Mouse (Mus musculus) liver, postnatal 0 days (tissue): ENCODE measurements around the gene Jakmip3. TPM values are rescaled to one million over a fixed set of nuclear protein-coding genes. Genes with fewer than 3 reads are reported as not detected.

Experiments used
- ATAC-seq: fragments of 200-750 bp; cut with Nextera tagmentation; 2 replicates; pipeline ENCODE4 v1.8.0; 2017; ENCODE audit warnings: mild to moderate bottlenecking, moderate library complexity
- DNase-seq: peaks from one replicate; pipeline ENCODE4 v3.0.0-alpha.2; 2016
- H3K27ac ChIP-seq: fragments of 300-500 bp; sonication (generic); 2 replicates; pipeline ENCODE4 v1.5.1; 2014; ENCODE audit warnings: antibody characterized with exemption, moderate library complexity, mild to moderate bottlenecking, low read depth
- H3K27me3 ChIP-seq: fragments of 300-500 bp; sonication (generic); 2 replicates; pipeline ENCODE4 v1.6.1; 2014; ENCODE audit warnings: low read length, control low read depth, mixed read lengths; ENCODE audit not compliant: insufficient read depth
- H3K36me3 ChIP-seq: fragments of 300-500 bp; sonication (generic); replicated peaks from 2 replicates; pipeline ENCODE4 v1.6.1; 2014; ENCODE audit warnings: mild to moderate bottlenecking, control low read depth, low read length, moderate library complexity, mixed read lengths; ENCODE audit not compliant: insufficient read depth
- H3K4me1 ChIP-seq: fragments of 300-500 bp; sonication (generic); 2 replicates; pipeline ENCODE4 v1.6.1; 2014; ENCODE audit warnings: antibody characterized with exemption, mild to moderate bottlenecking, control low read depth; ENCODE audit not compliant: insufficient read depth
- H3K4me2 ChIP-seq: fragments of 300-500 bp; sonication (generic); 2 replicates; pipeline ENCODE4 v1.6.1; 2014; ENCODE audit warnings: low read depth, mild to moderate bottlenecking, low read length, moderate library complexity, mixed read lengths
- H3K4me3 ChIP-seq: fragments of 300-500 bp; sonication (generic); 2 replicates; pipeline ENCODE4 v1.5.1; 2014; ENCODE audit warnings: low read depth, low read length
- H3K9ac ChIP-seq: fragments of 300-500 bp; sonication (generic); replicated peaks from 2 replicates; pipeline ENCODE4 v1.6.1; 2014; ENCODE audit warnings: mild to moderate bottlenecking, moderate library complexity
- H3K9me3 ChIP-seq: fragments of 300-500 bp; sonication (generic); 2 replicates; pipeline ENCODE4 v1.6.1; 2016; ENCODE audit warnings: mild to moderate bottlenecking, control low read depth, low read length, mixed read lengths
- CTCF ChIP-seq: sonication (generic); IDR thresholded peaks from 2 replicates; pipeline ENCODE4 v1.5.1; 2016; ENCODE audit warnings: antibody characterized with exemption, low read depth
- EP300 ChIP-seq: IDR thresholded peaks from 2 replicates; pipeline ENCODE4 v1.6.1; 2016; ENCODE audit warnings: antibody characterized with exemption, low read depth, mild to moderate bottlenecking
- WGBS: fragments of 180-500 bp; shearing (Covaris S2); extraction: QIAGEN DNeasy Blood & Tissue Kit; methylation state at CpG from one replicate; pipeline ENCODE4 v1.1.7; 2014; ENCODE audit not compliant: insufficient replicate concordance; 5-methylcytosine and 5-hydroxymethylcytosine counted together
- polyA plus RNA-seq: library from polyadenylated mRNA; unstranded; fragments of >200 nt; fragmentation: Nextera tagmentation; extraction: Ambion mirVana; gene quantifications from 2 replicates; pipeline ENCODE4 v1.2.1, GENCODE M21; 2015

The Jakmip3 gene
- polyA plus RNA-seq, 1 experiment from 2014 or later = not detected

DNA sequence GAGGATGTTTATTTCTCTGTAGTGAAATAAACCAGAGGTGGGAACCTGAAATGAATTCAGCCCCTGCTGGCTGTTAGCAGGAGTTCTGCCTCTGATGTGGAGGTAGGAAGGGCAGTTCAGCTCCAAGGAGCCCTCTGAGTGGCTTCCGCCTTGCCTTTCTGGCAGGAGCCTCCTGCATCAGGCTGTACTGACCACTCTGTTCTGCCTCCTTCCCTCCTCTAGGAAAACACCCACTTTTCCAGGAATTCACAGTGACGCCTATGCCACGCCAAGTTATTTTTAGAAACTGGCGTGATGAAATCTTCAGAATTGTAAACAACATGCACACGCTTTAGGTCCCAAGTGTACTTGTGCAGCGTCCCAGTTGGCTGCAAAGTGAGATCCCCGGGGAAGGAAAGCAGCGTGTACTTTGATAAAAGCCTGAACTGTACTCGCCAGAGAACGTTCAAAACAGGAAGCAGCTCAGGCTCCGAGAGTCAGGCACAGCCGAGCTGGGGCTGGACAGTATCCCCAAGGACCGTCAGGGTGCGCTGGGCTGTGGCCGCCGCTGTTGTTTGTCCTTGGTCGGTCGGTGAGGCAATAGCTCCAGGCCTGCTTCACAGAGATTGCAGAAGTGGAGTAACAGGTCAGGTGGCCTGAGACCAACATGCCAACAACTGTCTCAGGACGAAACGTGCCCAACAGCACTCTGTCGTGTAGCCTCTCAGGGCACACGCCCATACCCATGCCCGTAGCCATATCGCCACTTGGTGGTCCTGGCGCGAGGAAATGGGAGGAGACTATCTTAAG lies 21.2 kb upstream of the Jakmip3 start:
- H3K9me3 ChIP-seq = no peaks in the 10 kb centered on the region
- DNase-seq = peak; percentile 87
- peak overlapping the region; percentile 38 for H3K4me3 ChIP-seq
- peaks cover 12% of the 10 kb centered on the region for H3K4me1 ChIP-seq
- H3K36me3 ChIP-seq = no peaks in the 10 kb centered on the region
- no peaks in the 10 kb centered on the region for H3K27me3 ChIP-seq
- H3K4me2 ChIP-seq = peak overlapping the region; percentile 73
- H3K27ac ChIP-seq = peak overlapping the region; percentile 99
- peak; percentile 90 for ATAC-seq
- WGBS = under 1% methylated on average over 26 of the region's 26 CpGs
- peak overlapping the region; percentile 65 for H3K9ac ChIP-seq
- TF ChIP-seq CTCF (peak; percentile 40), EP300 (peak; percentile 97)

GRCm38 (mm10) chr7:138921611-138922010 lies 18.9 kb upstream of the Jakmip3 start:
- DNase-seq = no peak

DNA sequence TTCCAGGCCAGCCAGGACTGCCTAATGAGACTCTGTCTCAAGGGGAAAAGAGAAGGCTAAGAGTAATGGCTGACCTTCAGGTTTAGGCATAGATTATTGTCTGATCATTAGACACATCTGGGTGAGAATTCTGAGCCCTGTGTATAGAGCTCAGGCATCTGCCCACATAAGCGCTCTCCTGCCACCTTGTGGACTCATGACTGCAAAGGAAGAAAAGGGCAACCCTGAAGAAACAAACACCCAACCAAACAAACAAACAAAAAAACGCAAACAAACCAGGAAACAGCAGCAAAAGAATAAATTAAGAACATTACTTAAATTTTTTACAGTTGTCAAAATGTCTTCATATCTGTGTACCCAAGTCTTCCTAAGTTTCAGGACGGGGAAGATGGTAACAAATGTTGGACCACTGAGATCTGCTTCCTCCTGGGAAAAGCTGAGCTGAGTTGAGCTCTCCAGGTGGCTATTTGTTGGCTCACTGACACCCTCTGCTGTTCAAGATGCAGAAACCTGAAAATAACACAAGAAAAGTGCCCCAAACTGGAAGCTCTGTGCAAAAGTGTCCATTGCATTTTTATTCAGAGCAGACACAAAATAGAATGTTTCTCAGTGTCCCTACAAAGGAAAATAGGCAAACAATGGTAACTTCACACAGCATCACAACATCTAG lies 16.6 kb upstream of the Jakmip3 start:
- Histone ChIP-seq H3K4me2 (no peak overlapping the region), H3K27me3 (no peaks in the 10 kb centered on the region), H3K27ac (no peak overlapping the region), H3K4me1 (peaks cover 9% of the 10 kb centered on the region), H3K4me3 (no peak overlapping the region), H3K9me3 (no peaks in the 10 kb centered on the region), H3K9ac (no peak overlapping the region), H3K36me3 (no peaks in the 10 kb centered on the region)
- WGBS = 8% methylated on average over 3 of the region's 3 CpGs
- ATAC-seq (no peak), DNase-seq (peak; percentile 54)
- peak; percentile 59 for TF ChIP-seq CTCF
- no peak for TF ChIP-seq EP300

More at GRCm38 (mm10) chr7:138921611-138922010, 18.9 kb upstream of the Jakmip3 start:
- no peaks in the 10 kb centered on the region for H3K36me3 ChIP-seq
- no peak for TF ChIP-seq CTCF
- TF ChIP-seq EP300 = no peak
- no peaks in the 10 kb centered on the region for H3K27me3 ChIP-seq
- no peaks in the 10 kb centered on the region for H3K9me3 ChIP-seq
- ATAC-seq = no peak
- no peak overlapping the region for H3K9ac ChIP-seq
- H3K27ac ChIP-seq = no peak overlapping the region
- peaks cover 12% of the 10 kb centered on the region for H3K4me1 ChIP-seq
- H3K4me2 ChIP-seq = no peak overlapping the region
- H3K4me3 ChIP-seq = no peak overlapping the region
- 86% methylated on average over 8 of the region's 8 CpGs for WGBS

DNA sequence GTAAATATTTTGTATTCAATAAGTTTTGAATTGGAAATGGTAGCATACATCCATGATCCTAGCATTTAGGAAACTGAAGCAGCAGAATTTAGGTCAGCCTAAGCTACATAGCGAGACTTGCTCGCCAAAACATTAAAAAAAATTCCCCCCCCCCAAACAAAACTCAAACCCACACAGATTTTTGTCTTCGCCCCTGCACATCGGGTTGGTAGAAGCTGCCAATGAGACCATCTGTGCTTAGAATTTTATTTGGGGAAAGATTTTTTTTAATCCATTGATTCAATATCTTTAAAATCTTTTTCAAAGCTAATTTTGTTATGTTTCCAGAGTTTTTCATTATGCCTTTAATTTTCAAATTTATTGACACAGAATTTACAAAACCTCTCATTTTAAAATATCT lies 12.1 kb upstream of the Jakmip3 start:
- 81% methylated on average over 4 of the region's 4 CpGs for WGBS
- Histone ChIP-seq H3K4me1 (no peaks in the 10 kb centered on the region), H3K36me3 (no peaks in the 10 kb centered on the region), H3K9ac (no peak overlapping the region), H3K27ac (no peak overlapping the region), H3K9me3 (no peaks in the 10 kb centered on the region), H3K27me3 (no peaks in the 10 kb centered on the region), H3K4me2 (no peak overlapping the region), H3K4me3 (no peak overlapping the region)
- no peak for TF ChIP-seq CTCF
- no peak for TF ChIP-seq EP300
- no peak for ATAC-seq
- DNase-seq = no peak

DNA sequence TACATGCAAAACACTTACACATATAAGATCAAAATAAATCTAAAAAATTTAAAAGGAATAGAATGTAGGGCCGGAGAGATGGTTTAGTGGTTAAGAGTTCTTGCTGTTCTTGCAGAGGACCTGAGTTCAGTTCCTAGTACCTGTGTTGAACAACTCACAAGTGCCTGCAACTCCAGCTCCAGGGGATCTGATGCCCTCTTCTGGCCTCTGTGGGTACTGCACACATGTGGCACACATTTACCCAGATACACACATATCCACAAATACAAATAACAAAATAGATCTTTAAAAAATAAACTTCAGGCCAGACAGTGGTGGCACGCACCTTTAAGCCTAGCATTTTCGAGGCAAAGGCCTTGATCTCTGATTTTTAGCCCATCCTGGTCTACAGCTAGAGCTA lies 6.0 kb upstream of the Jakmip3 start:
- H3K4me1 ChIP-seq = no peaks in the 10 kb centered on the region
- no peak overlapping the region for H3K4me3 ChIP-seq
- DNase-seq = no peak
- H3K4me2 ChIP-seq = no peak overlapping the region
- peaks cover 8% of the 10 kb centered on the region; the same call in 1 of the 2 replicates for H3K9me3 ChIP-seq
- ATAC-seq = no peak
- whole genome bisulfite sequencing = 78% methylated on average over 3 of the region's 3 CpGs
- no peaks in the 10 kb centered on the region for H3K36me3 ChIP-seq
- TF ChIP-seq CTCF = peak; percentile 29
- TF ChIP-seq EP300 = no peak
- H3K27me3 ChIP-seq = peaks cover 7% of the 10 kb centered on the region
- H3K9ac ChIP-seq = no peak overlapping the region
- H3K27ac ChIP-seq = no peak overlapping the region

GRCm38 (mm10) chr7:138938991-138939390 lies 1.5 kb upstream of the Jakmip3 start:
- peaks cover 47% of the 10 kb centered on the region for H3K27me3 ChIP-seq
- no peak for ATAC-seq
- WGBS = 69% methylated on average over 7 of the region's 7 CpGs

More at GRCm38 (mm10) chr7:138938991-138939390, 1.5 kb upstream of the Jakmip3 start:
- Histone ChIP-seq H3K4me1 (no peaks in the 10 kb centered on the region), H3K4me3 (no peak overlapping the region), H3K36me3 (no peaks in the 10 kb centered on the region), H3K27ac (no peak overlapping the region), H3K9ac (no peak overlapping the region), H3K9me3 (peaks cover 8% of the 10 kb centered on the region; the same call in 1 of the 2 replicates), H3K4me2 (no peak overlapping the region)
- DNase-seq = no peak
- TF ChIP-seq CTCF (no peak), EP300 (no peak)
